Mouse (Mus musculus) embryonic stem cell, embryonic (primary cell): ENCODE results near the gene 2310022B05Rik.

Source experiments
- CTCF ChIA-PET, 4 experiments: fragments of 300-600 bp in 2 of 4; fragments of 350-600 bp in 2 of 4; sonication (Branson Sonifier 250); formaldehyde crosslinking; loops; one replicate each; lab custom pipeline; 2022; ENCODE audit warnings: inconsistent platforms in 2 of 4; lab: Charles Lee
- POLR2A ChIA-PET, 4 experiments: fragments of 300-600 bp in 2 of 4; fragments of 350-600 bp in 2 of 4; sonication (Branson Sonifier 250); formaldehyde crosslinking; loops; one replicate each; lab custom pipeline; 2022; ENCODE audit warnings: antibody characterized with exemption in 4 of 4, inconsistent platforms in 1 of 4; lab: Charles Lee

Gene 2310022B05Rik

GRCm38 (mm10) chr8:124676661-124677060 lies 13.5 kb upstream of the 2310022B05Rik start:
- ChIA-PET POLR2A (interaction anchor here in 3 of 4 experiments (0.6 to 2.2 kb wide), 23 partner anchors 8 to 644 kb away, joined by 3 to 8 read pairs (median 4); partner anchors contain the start of genes 2310022B05Rik (in 3 of the 3) and Cog2 (in 1 of the 3)), CTCF (interaction anchor here (0.6 to 3.1 kb wide), 22 partner anchors 9 to 365 kb away, joined by 3 to 27 read pairs (median 6); partner anchors contain the start of genes 2310022B05Rik (in 1 of the 4) and Trim67 (in 1 of the 4))

GRCm38 (mm10) chr8:124672345-124672744 lies 9.2 kb upstream of the 2310022B05Rik start:
- CTCF ChIA-PET, result interaction anchor here in 1 of 4 experiments (1.8 kb wide), 2 partner anchors 55 to 64 kb away, joined by 4 read pairs; no protein-coding TSS in a partner anchor
- POLR2A ChIA-PET, result interaction anchor here in 3 of 4 experiments (0.7 to 1.5 kb wide), 6 partner anchors 9 to 121 kb away, joined by 3 to 4 read pairs (median 3); no protein-coding TSS in a partner anchor

- ChIA-PET CTCF (interaction anchor here in 3 of 4 experiments (0.9 to 1.8 kb wide), 4 partner anchors 8 to 1379 kb away, joined by 3 to 8 read pairs (median 5); no protein-coding TSS in a partner anchor), POLR2A (interaction anchor here in 3 of 4 experiments (0.6 to 2.5 kb wide), 5 partner anchors 8 to 204 kb away, joined by 3 to 8 read pairs (median 4); no protein-coding TSS in a partner anchor)
Measured at GRCm38 (mm10) chr8:124668798-124669197, 5.6 kb upstream of the 2310022B05Rik start.

- CTCF ChIA-PET, result interaction anchor here in 1 of 4 experiments (1.0 to 1.5 kb wide), 2 partner anchors 13 to 261 kb away, joined by 3 to 18 read pairs; no protein-coding TSS in a partner anchor
- POLR2A ChIA-PET, result no interaction called here
Measured at GRCm38 (mm10) chr8:124664414-124664813, 1.2 kb upstream of the 2310022B05Rik start.

GRCm38 (mm10) chr8:124663874-124664230 lies 683 bp upstream of the 2310022B05Rik start:
- CTCF ChIA-PET, result interaction anchor here in 3 of 4 experiments (0.5 to 1.5 kb wide), 12 partner anchors 9 to 739 kb away, joined by 3 to 18 read pairs (median 4); no protein-coding TSS in a partner anchor
- POLR2A ChIA-PET, result interaction anchor here in 2 of 4 experiments (0.6 to 1.2 kb wide), 11 partner anchors 11 to 238 kb away, joined by 3 to 7 read pairs (median 3); no protein-coding TSS in a partner anchor

- POLR2A ChIA-PET, result interaction anchor here in 3 of 4 experiments (0.6 to 1.2 kb wide), 11 partner anchors 10 to 228 kb away, joined by 3 to 7 read pairs (median 3); no protein-coding TSS in a partner anchor
Measured at GRCm38 (mm10) chr8:124662446-124663111, 590 bp downstream of the 2310022B05Rik start.

GRCm38 (mm10) chr8:124661781-124662180 lies 1.4 kb downstream of the 2310022B05Rik start:
- ChIA-PET CTCF (interaction anchor here in 1 of 4 experiments (0.6 kb wide), 1 partner anchor 45 kb away, joined by 6 read pairs; no protein-coding TSS in a partner anchor), POLR2A (interaction anchor here in 2 of 4 experiments (1.1 kb wide), 3 partner anchors 9 to 24 kb away, joined by 3 to 5 read pairs (median 3); no protein-coding TSS in a partner anchor)

More at GRCm38 (mm10) chr8:124662446-124663111, 590 bp downstream of the 2310022B05Rik start:
- CTCF ChIA-PET, result interaction anchor here in 3 of 4 experiments (0.6 to 1.5 kb wide), 6 partner anchors 15 to 738 kb away, joined by 3 to 18 read pairs (median 3); no protein-coding TSS in a partner anchor

GRCm38 (mm10) chr8:124658415-124658814 lies 4.8 kb downstream of the 2310022B05Rik start:
- ChIA-PET CTCF (interaction anchor here in 1 of 4 experiments (0.5 kb wide), 1 partner anchor 213 kb away, joined by 3 read pairs; no protein-coding TSS in a partner anchor), POLR2A (no interaction called here)

GRCm38 (mm10) chr8:124657961-124658360 lies 5.2 kb downstream of the 2310022B05Rik start:
- ChIA-PET POLR2A (no interaction called here), CTCF (interaction anchor here in 1 of 4 experiments (0.5 kb wide), 1 partner anchor 214 kb away, joined by 3 read pairs; no protein-coding TSS in a partner anchor)

- ChIA-PET POLR2A (interaction anchor here in 2 of 4 experiments (0.6 to 1.0 kb wide), 2 partner anchors 17 to 253 kb away, joined by 3 read pairs; no protein-coding TSS in a partner anchor), CTCF (interaction anchor here in 1 of 4 experiments (1.5 kb wide), 1 partner anchor 24 kb away, joined by 3 read pairs; no protein-coding TSS in a partner anchor)
Measured at GRCm38 (mm10) chr8:124653568-124654475, 9.3 kb downstream of the 2310022B05Rik start.

- ChIA-PET CTCF (interaction anchor here in 3 of 4 experiments (0.6 to 1.5 kb wide), 4 partner anchors 25 to 454 kb away, joined by 3 read pairs; no protein-coding TSS in a partner anchor), POLR2A (interaction anchor here in 3 of 4 experiments (0.7 to 1.6 kb wide), 8 partner anchors 9 to 48 kb away, joined by 3 to 5 read pairs (median 3); partner anchors contain the start of gene 2310022B05Rik (in 1 of the 3))
Measured at GRCm38 (mm10) chr8:124652546-124652945, 10.6 kb downstream of the 2310022B05Rik start.

- ChIA-PET CTCF (interaction anchor here in 1 of 4 experiments (1.1 kb wide), 1 partner anchor 48 kb away, joined by 4 read pairs; no protein-coding TSS in a partner anchor), POLR2A (interaction anchor here in 2 of 4 experiments (0.7 to 1.6 kb wide), 5 partner anchors 10 to 77 kb away, joined by 3 to 5 read pairs (median 3); partner anchors contain the start of gene 2310022B05Rik (in 1 of the 2))
Measured at GRCm38 (mm10) chr8:124651776-124652175, 11.4 kb downstream of the 2310022B05Rik start.

GRCm38 (mm10) chr8:124648311-124648710 lies 14.9 kb downstream of the 2310022B05Rik start:
- POLR2A ChIA-PET, result interaction anchor here in 1 of 4 experiments (1.1 kb wide), 1 partner anchor 15 kb away, joined by 4 read pairs; the partner anchor contains the start of gene 2310022B05Rik

GRCm38 (mm10) chr8:124643540-124644339 lies 19.4 kb downstream of the 2310022B05Rik start:
- POLR2A ChIA-PET, result interaction anchor here in 3 of 4 experiments (1.3 to 1.5 kb wide), 3 partner anchors 9 to 17 kb away, joined by 3 to 6 read pairs (median 4); no protein-coding TSS in a partner anchor
- CTCF ChIA-PET, result interaction anchor here in 2 of 4 experiments (0.7 to 0.9 kb wide), 2 partner anchors 11 to 27 kb away, joined by 3 read pairs; no protein-coding TSS in a partner anchor

More at GRCm38 (mm10) chr8:124648311-124648710, 14.9 kb downstream of the 2310022B05Rik start:
- CTCF ChIA-PET, result interaction anchor here in 1 of 4 experiments (1.2 to 1.5 kb wide), 2 partner anchors 29 to 31 kb away, joined by 3 to 5 read pairs; no protein-coding TSS in a partner anchor

- ChIA-PET CTCF (no interaction called here), POLR2A (no interaction called here)
Measured at GRCm38 (mm10) chr8:124641599-124641998, 21.6 kb downstream of the 2310022B05Rik start.

GRCm38 (mm10) chr8:124635247-124635502 lies 28.0 kb downstream of the 2310022B05Rik start:
- ChIA-PET POLR2A (interaction anchor here in 2 of 4 experiments (0.9 to 1.9 kb wide), 7 partner anchors 8 to 42 kb away, joined by 3 to 9 read pairs (median 4); no protein-coding TSS in a partner anchor), CTCF (interaction anchor here in 3 of 4 experiments (1.0 to 2.1 kb wide), 4 partner anchors 18 to 42 kb away, joined by 3 to 6 read pairs (median 3); no protein-coding TSS in a partner anchor)
